8 mouse cellular contexts compared by ENCODE assay signal in genomic region chr11:102156039-102156785, GRCm38 (mm10). TPM values are rescaled to one million over a fixed set of nuclear protein-coding genes. Genes with fewer than 3 reads are reported as not detected.
A peak's percentile ranks its signal among the peaks of the same experiment; 100 is the strongest.
DNase-seq lines count a peak whose midpoint lies in the region; ATAC-seq lines count a peak whose summit lies in the region.

TSS of gene Tmem101 (minus strand) at chr11:102156404.

- WGBS in lung, embryonic 16.5 days = 0% methylated on average over 37 of the region's 37 CpGs

- no peaks in the 10 kb centered on the region for H3K27me3 ChIP-seq in lung, embryonic 16.5 days (ENCODE audit: control insufficient read depth, insufficient read depth, low read depth, low read length)

- H3K4me1 ChIP-seq in lung, embryonic 16.5 days (replicated peaks; ENCODE audit: control insufficient read depth, insufficient read depth, low read length) = peaks cover 5% of the 10 kb centered on the region

- H3K4me3 ChIP-seq in lung, embryonic 16.5 days (ENCODE audit: low read length) = peak within 1 kb of the TSS; percentile 83

- H3K36me3 ChIP-seq in lung, embryonic 16.5 days (ENCODE audit: control insufficient read depth, insufficient read depth, low read length) = peaks cover 9% of the 10 kb centered on the region

- H3K4me2 ChIP-seq in lung, embryonic 16.5 days (ENCODE audit: low read depth, low read length) = peak within 1 kb of the TSS; percentile 88

- H3K9ac ChIP-seq in lung, embryonic 16.5 days (ENCODE audit: low read length) = peak within 1 kb of the TSS; percentile 86

- H3K9me3 ChIP-seq in lung, embryonic 16.5 days (ENCODE audit: control insufficient read depth, low read length) = no peaks in the 10 kb centered on the region

- ATAC-seq in hematopoietic stem cell, adult 5-6 weeks (replicated peaks in 1 of 2; ENCODE audit: insufficient read depth in 1 of 2, low FRiP score in 2 of 2, low TSS enrichment in 1 of 2, low read depth in 1 of 2, poor library complexity in 2 of 2, severe bottlenecking in 2 of 2) = peak; percentile 68 to 87
- ATAC-seq in lung, embryonic 16.5 days (ENCODE audit: low read depth) = peak; percentile 93

- H3K27ac ChIP-seq in lung, embryonic 16.5 days (ENCODE audit: low read length) = peak within 1 kb of the TSS; percentile 51; the same call in 1 of the 2 replicates

- peak; percentile 87 for DNase-seq in MEL-GATA-1-ER (ENCODE audit: extremely low read depth, low read depth)
- peak; percentile 86 for DNase-seq in cerebellum, adult 8-10 months
- DNase-seq in forelimb bud, embryonic 11.5 days (ENCODE audit: low read depth, low spot score) = peak; percentile 92
- peak; percentile 85 for DNase-seq in layer of hippocampus, adult 9-10 months (ENCODE audit: low spot score)
- DNase-seq in ovary, postnatal 10 days (ENCODE audit: low spot score) = peak; percentile 74
- peak; percentile 60 to 73 for DNase-seq in thymus, postnatal 10 days (ENCODE audit: low spot score in 2 of 2)

RNA-seq across cellular contexts. Expression of gene Tmem101, which starts in this region (rescaled TPM):
- 13.6 and 14.8 TPM in 2 replicates for total RNA-seq in hematopoietic stem cell, adult 5-6 weeks (2017)
- polyA plus RNA-seq in lung, embryonic 16.5 days (2015; fragmentation: Nextera tagmentation; extraction: Ambion mirVana) = 33.3 and 34.8 TPM in 2 replicates

Comparison
In these comparisons a context has a peak if more than half of its experiments do, and no peak if none do; other contexts are left out.
1. Peak in every context shown above with its lines: DNase-seq, ATAC-seq, H3K4me3 ChIP-seq and H3K27ac ChIP-seq.